Mouse (Mus musculus) embryonic facial prominence, embryonic 10.5 days (tissue): ENCODE measurements around the gene Kcnk3. TPM values are rescaled to one million over a fixed set of nuclear protein-coding genes. Genes with fewer than 3 reads are reported as not detected.

Source experiments
- DNase-seq: peaks from one replicate; pipeline ENCODE4 v3.0.0-alpha.2; 2017; ENCODE audit warnings: low spot score
- H3K27ac ChIP-seq: fragments of 300-500 bp; sonication (generic); replicated peaks from 2 replicates; pipeline ENCODE4 v1.5.1; 2016; ENCODE audit warnings: mild to moderate bottlenecking
- H3K27me3 ChIP-seq: fragments of 300-500 bp; sonication (generic); replicated peaks from 2 replicates; pipeline ENCODE4 v1.6.1; 2016; ENCODE audit warnings: low read depth, mild to moderate bottlenecking; ENCODE audit not compliant: poor library complexity, severe bottlenecking
- H3K36me3 ChIP-seq: fragments of 300-500 bp; sonication (generic); replicated peaks from 2 replicates; pipeline ENCODE4 v1.6.1; 2016; ENCODE audit warnings: mild to moderate bottlenecking, moderate library complexity
- H3K4me1 ChIP-seq: fragments of 300-500 bp; sonication (generic); 2 replicates; pipeline ENCODE4 v1.6.1; 2016
- H3K4me3 ChIP-seq: fragments of 300-500 bp; sonication (generic); 2 replicates; pipeline ENCODE4 v1.5.1; 2016; ENCODE audit warnings: mild to moderate bottlenecking, moderate library complexity
- H3K9me3 ChIP-seq: fragments of 300-500 bp; sonication (generic); 2 replicates; pipeline ENCODE4 v1.6.1; 2016; ENCODE audit warnings: mild to moderate bottlenecking
- WGBS: fragments of 180-500 bp; shearing (Covaris S2); methylation state at CpG from one replicate; pipeline ENCODE4 v1.1.7; 2016; 5-methylcytosine and 5-hydroxymethylcytosine counted together
- microRNA-seq: library from miRNA; unstranded; fragments of <30 nt; microRNA quantifications from one replicate; pipeline ENCODE4, GENCODE M21; 2017
- polyA plus RNA-seq: library from polyadenylated mRNA; unstranded; fragments of >200 nt; fragmentation: Nextera tagmentation; extraction: Ambion mirVana; gene quantifications from 2 replicates; pipeline ENCODE4 v1.2.1, GENCODE M21; 2016

The Kcnk3 gene
- polyA plus RNA-seq, 1 experiment from 2014 or later: 0.26 TPM

DNA sequence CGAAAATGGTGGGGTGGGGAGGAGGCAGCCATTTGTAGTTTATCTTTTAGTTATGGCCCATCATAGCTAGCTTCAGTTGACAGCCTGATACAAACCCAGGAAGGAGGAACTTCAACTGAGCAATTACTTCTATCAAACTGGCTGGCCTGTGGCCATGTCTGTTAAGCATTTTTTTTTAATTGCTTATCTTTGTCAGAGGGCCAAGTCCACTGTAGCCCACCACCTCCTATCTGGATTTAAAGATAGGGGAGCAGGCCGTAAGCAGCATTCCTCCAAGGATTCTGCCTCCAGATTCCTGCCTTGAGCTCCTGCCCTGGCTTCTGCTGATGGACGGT, 81.5 kb downstream of the Kcnk3 start:
- 86% methylated on average over 3 of the region's 3 CpGs for WGBS
- Histone ChIP-seq H3K4me1 (peaks cover 26% of the 10 kb centered on the region), H3K4me3 (peak overlapping the region; percentile 29; the same call in 1 of the 2 replicates), H3K27ac (no peak overlapping the region), H3K9me3 (no peaks in the 10 kb centered on the region), H3K36me3 (peaks cover 64% of the 10 kb centered on the region), H3K27me3 (no peaks in the 10 kb centered on the region)
- DNase-seq: no peak

DNA sequence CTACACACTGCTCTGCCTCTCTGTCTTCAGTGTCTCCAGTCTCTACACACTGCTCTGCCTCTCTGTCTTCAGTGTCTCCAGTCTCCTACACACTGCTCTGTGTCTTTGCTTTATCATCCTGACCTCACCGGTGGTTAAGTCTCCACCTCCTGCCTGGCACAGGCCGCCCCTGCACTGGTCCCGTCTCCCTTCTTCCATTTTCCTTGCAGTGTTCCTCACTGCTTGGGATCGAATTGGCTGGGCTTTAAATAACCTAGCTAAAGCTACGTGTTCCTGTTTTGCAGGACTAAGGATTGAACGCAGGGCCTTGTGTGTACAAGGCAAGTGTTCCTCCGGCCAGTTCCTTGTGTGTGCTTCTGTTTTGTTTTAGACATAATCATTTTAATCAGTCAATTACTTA, 82.1 kb downstream of the Kcnk3 start:
- peaks cover 26% of the 10 kb centered on the region for H3K4me1 ChIP-seq
- DNase-seq: no peak
- H3K9me3 ChIP-seq: no peaks in the 10 kb centered on the region
- H3K4me3 ChIP-seq: no peak overlapping the region
- WGBS: 93% methylated on average over 7 of the region's 7 CpGs
- H3K27ac ChIP-seq: no peak overlapping the region
- peaks cover 70% of the 10 kb centered on the region for H3K36me3 ChIP-seq
- no peaks in the 10 kb centered on the region for H3K27me3 ChIP-seq

DNA sequence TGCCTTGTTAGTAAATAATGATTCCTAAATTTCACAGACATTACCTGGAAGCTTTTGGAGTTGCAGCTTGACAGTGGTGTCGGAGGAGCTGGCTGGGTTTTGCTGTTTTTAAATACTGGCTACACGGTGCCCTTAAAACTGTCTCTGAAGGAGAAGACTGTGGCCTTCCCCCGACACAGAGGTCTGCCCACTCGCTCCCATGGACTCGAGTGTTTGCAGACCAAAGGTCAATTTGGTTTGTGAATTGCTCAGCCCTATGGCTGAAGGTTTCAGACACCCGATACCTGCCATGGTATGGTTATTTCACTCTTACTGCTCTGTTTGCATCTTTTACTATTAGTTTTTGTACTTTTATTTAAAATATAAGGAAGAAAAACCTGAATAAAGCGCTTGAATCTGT, 86.0 kb downstream of the Kcnk3 start:
- no peak overlapping the region for H3K4me3 ChIP-seq
- H3K36me3 ChIP-seq: peaks cover 99% of the 10 kb centered on the region
- H3K4me1 ChIP-seq: peaks cover 6% of the 10 kb centered on the region
- no peak for DNase-seq
- WGBS: 81% methylated on average over 7 of the region's 7 CpGs
- H3K27me3 ChIP-seq: no peaks in the 10 kb centered on the region
- no peaks in the 10 kb centered on the region for H3K9me3 ChIP-seq
- H3K27ac ChIP-seq: no peak overlapping the region

Small RNA genes lying within 50 kb of the gene (microRNA-seq; reads per million reads assigned to microRNA genes)
- not detected for gene Mir5625

Other genes starting within 250 kb of the Kcnk3 start
- gene Otof, start 126.2 kb upstream of the Kcnk3 start, polyA plus RNA-seq: 0.05 TPM in 1 of 2 replicates, not detected in the other
- gene 1700001C02Rik, start 122.1 kb upstream of the Kcnk3 start, polyA plus RNA-seq: not detected in 2 replicates
- not detected in 2 replicates for gene Cib4, start 42.3 kb upstream of the Kcnk3 start, polyA plus RNA-seq
- 24.3 and 24.4 TPM in 2 replicates for gene Slc35f6, start 59.8 kb downstream of the Kcnk3 start, polyA plus RNA-seq
- 458 and 467 TPM in 2 replicates for gene Cenpa, start 78.6 kb downstream of the Kcnk3 start, polyA plus RNA-seq
- 32.8 and 39.6 TPM in 2 replicates for gene Dpysl5, start 123.4 kb downstream of the Kcnk3 start, polyA plus RNA-seq
- gene Mapre3, start 226.5 kb downstream of the Kcnk3 start, polyA plus RNA-seq: 15.2 and 15.5 TPM in 2 replicates